Mouse (Mus musculus) bone marrow macrophage, adult 2 months (primary cell): ENCODE results near the gene Rufy1. TPM values are rescaled to one million over a fixed set of nuclear protein-coding genes. Genes with fewer than 3 reads are reported as not detected.

Experiments
- H3K27ac ChIP-seq: 2 replicates; pipeline ENCODE4 v1.5.1; 2012; ENCODE audit warnings: low read depth, low read length; ENCODE audit not compliant: insufficient read depth
- H3K4me1 ChIP-seq: 2 replicates; pipeline ENCODE4 v1.6.1; 2012; ENCODE audit warnings: low read length; ENCODE audit not compliant: control insufficient read depth, insufficient read depth
- H3K4me3 ChIP-seq: 2 replicates; pipeline ENCODE4 v1.5.1; 2012; ENCODE audit warnings: mild to moderate bottlenecking, low read length, moderate library complexity; ENCODE audit not compliant: insufficient read depth
- CTCF ChIP-seq: IDR thresholded peaks from 2 replicates; pipeline ENCODE4 v1.5.1; 2012; ENCODE audit warnings: low read depth, mild to moderate bottlenecking, low read length, moderate library complexity
- POLR2A ChIP-seq: IDR thresholded peaks from 2 replicates; pipeline ENCODE4 v1.6.1; 2012; ENCODE audit warnings: mild to moderate bottlenecking, low read depth, low read length, borderline replicate concordance
- polyA plus RNA-seq: library from polyadenylated mRNA; stranded (reverse); fragments of >200 nt; gene quantifications from 2 replicates; pipeline ENCODE4 v1.2.4, GENCODE M21; 2012; ENCODE audit not compliant: missing spikeins, insufficient read depth, insufficient read length

Rufy1 gene
- polyA plus RNA-seq, 1 experiment, result 38.7 TPM

GRCm38 (mm10) chr11:50387167-50387679, 43.7 kb downstream of the Rufy1 start:
- Histone ChIP-seq H3K4me3 (no peak overlapping the region), H3K4me1 (no peaks in the 10 kb centered on the region), H3K27ac (no peak overlapping the region)
- TF ChIP-seq CTCF, result no peak
- TF ChIP-seq POLR2A, result no peak

GRCm38 (mm10) chr11:50381311-50381710, 49.6 kb downstream of the Rufy1 start:
- Histone ChIP-seq H3K27ac (no peak overlapping the region), H3K4me1 (peaks cover 10% of the 10 kb centered on the region), H3K4me3 (no peak overlapping the region; the same call in 1 of the 2 replicates)
- TF ChIP-seq CTCF, result no peak
- TF ChIP-seq POLR2A, result no peak

- Histone ChIP-seq H3K4me3 (peak overlapping the region; percentile 98), H3K27ac (peak overlapping the region; percentile 23), H3K4me1 (peaks cover 16% of the 10 kb centered on the region)
- TF ChIP-seq CTCF, result no peak
- TF ChIP-seq POLR2A, result no peak
These were observed 51.7 kb downstream of the Rufy1 start for GRCm38 (mm10) chr11:50379023-50379752.

GRCm38 (mm10) chr11:50377892-50378684, 52.8 kb downstream of the Rufy1 start:
- peaks cover 16% of the 10 kb centered on the region for H3K4me1 ChIP-seq
- H3K27ac ChIP-seq, result peak overlapping the region; percentile 99
- H3K4me3 ChIP-seq, result peak overlapping the region; percentile 98
- TF ChIP-seq CTCF, result 0 out of 2 replicates have a peak, but pooled peaks have one; percentile 19
- TF ChIP-seq POLR2A, result no peak

GRCm38 (mm10) chr11:50376911-50377891, 53.7 kb downstream of the Rufy1 start, which contains the start of gene Hnrnph1:
TSS of gene Hnrnph1 (plus strand) at chr11:50376990.
- Histone ChIP-seq H3K4me1 (peaks cover 16% of the 10 kb centered on the region), H3K27ac (peak within 1 kb of the TSS; percentile 99), H3K4me3 (peak within 1 kb of the TSS; percentile 98)
- no peak for TF ChIP-seq CTCF
- TF ChIP-seq POLR2A, result peak; percentile 90

GRCm38 (mm10) chr11:50376156-50376790, 54.7 kb downstream of the Rufy1 start:
- H3K4me3 ChIP-seq, result peak overlapping the region; percentile 83
- TF ChIP-seq POLR2A (no peak), CTCF (no peak)
- H3K4me1 ChIP-seq, result peaks cover 14% of the 10 kb centered on the region
- H3K27ac ChIP-seq, result peak overlapping the region; percentile 92

GRCm38 (mm10) chr11:50375421-50375820, 55.5 kb downstream of the Rufy1 start:
- no peak overlapping the region for H3K27ac ChIP-seq
- no peak overlapping the region for H3K4me3 ChIP-seq
- H3K4me1 ChIP-seq, result peaks cover 16% of the 10 kb centered on the region
- TF ChIP-seq CTCF (no peak), POLR2A (no peak)

GRCm38 (mm10) chr11:50374286-50375015, 56.5 kb downstream of the Rufy1 start:
- H3K4me3 ChIP-seq, result no peak overlapping the region
- no peak for TF ChIP-seq POLR2A
- no peak for TF ChIP-seq CTCF
- no peak overlapping the region for H3K27ac ChIP-seq
- H3K4me1 ChIP-seq, result peaks cover 21% of the 10 kb centered on the region
